Mouse (Mus musculus) hindbrain, embryonic 10.5 days (tissue): Measurements from ENCODE around the gene Cpb2. TPM values are rescaled to one million over a fixed set of nuclear protein-coding genes. Genes with fewer than 3 reads are reported as not detected.

ENCODE experiments used
- DNase-seq: peaks from one replicate; pipeline ENCODE4 v3.0.0-alpha.2; 2017; ENCODE audit warnings: low spot score
- H3K27ac ChIP-seq: fragments of 300-500 bp; sonication (generic); 2 replicates; pipeline ENCODE4 v1.5.1; 2016; ENCODE audit warnings: mild to moderate bottlenecking, moderate library complexity
- H3K27me3 ChIP-seq: fragments of 300-500 bp; sonication (generic); 2 replicates; pipeline ENCODE4 v1.6.1; 2016; ENCODE audit warnings: mild to moderate bottlenecking; ENCODE audit not compliant: poor library complexity, insufficient read depth, severe bottlenecking
- H3K36me3 ChIP-seq: fragments of 300-500 bp; sonication (generic); 2 replicates; pipeline ENCODE4 v1.6.1; 2016; ENCODE audit warnings: mild to moderate bottlenecking, moderate library complexity
- H3K4me1 ChIP-seq: fragments of 300-500 bp; sonication (generic); replicated peaks from 2 replicates; pipeline ENCODE4 v1.6.1; 2016; ENCODE audit warnings: mild to moderate bottlenecking
- H3K4me3 ChIP-seq: fragments of 300-500 bp; sonication (generic); 2 replicates; pipeline ENCODE4 v1.5.1; 2016; ENCODE audit warnings: mild to moderate bottlenecking, moderate library complexity
- H3K9me3 ChIP-seq: fragments of 300-500 bp; sonication (generic); 2 replicates; pipeline ENCODE4 v1.6.1; 2016; ENCODE audit warnings: mild to moderate bottlenecking, moderate library complexity
- WGBS: fragments of 180-500 bp; shearing (Covaris S2); methylation state at CpG from one replicate; pipeline ENCODE4 v1.1.7; 2016; 5-methylcytosine and 5-hydroxymethylcytosine counted together
- polyA plus RNA-seq: library from polyadenylated mRNA; unstranded; fragments of >200 nt; fragmentation: Nextera tagmentation; extraction: Ambion mirVana; gene quantifications from 2 replicates; pipeline ENCODE4 v1.2.1, GENCODE M21; 2016

Cpb2 gene
- not detected in 2 replicates for polyA plus RNA-seq

DNA sequence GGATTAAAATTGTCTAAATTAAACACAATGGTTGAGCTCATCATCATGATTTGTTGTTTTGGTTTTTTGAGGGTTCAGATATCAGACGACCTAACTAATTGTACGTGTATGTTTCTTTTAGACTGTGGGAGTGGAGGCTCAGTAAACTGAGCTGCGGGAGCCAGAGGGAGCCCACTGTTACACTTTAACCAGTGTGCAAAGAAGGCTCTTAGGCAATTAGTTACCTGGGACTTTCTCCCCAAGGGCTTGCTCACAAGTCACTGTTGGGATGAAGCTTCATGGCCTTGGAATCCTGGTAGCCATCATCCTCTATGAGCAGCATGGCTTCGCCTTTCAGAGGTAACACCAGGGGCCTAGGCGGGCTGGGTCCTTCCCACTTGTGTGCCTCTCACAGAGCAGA lies at the start of gene Cpb2:
Gene Cpb2 (plus strand): TSS at position 201 of the 400 bp plus-strand sequence.
- Histone ChIP-seq H3K4me1 (no peaks in the 10 kb centered on the region), H3K36me3 (no peaks in the 10 kb centered on the region), H3K4me3 (no peak within 1 kb of the TSS), H3K9me3 (no peaks in the 10 kb centered on the region), H3K27me3 (no peaks in the 10 kb centered on the region), H3K27ac (no peak within 1 kb of the TSS)
- DNase-seq: no peak
- 89% methylated on average over 5 of the region's 5 CpGs for WGBS

DNA sequence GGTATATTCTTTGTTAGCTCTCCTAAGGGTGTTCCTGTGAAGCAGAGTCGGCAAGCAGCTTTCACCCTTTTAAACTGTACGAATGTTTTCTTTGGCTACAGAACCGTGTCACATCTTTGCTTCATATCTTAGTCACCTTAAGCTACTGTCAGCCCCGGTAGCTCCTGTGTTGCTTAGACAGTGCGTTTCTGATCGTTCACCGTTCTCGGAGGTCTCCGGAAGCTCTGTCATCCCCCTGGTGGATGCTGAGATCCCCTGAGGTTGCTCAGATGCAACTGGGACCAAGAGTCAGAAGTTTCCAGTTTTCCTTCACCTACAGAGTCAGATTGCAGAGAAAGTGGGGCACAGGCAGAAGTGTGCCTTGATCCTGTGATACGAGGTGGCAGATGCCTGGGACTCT lies 49.7 kb upstream of the Cpb2 start:
- Histone ChIP-seq H3K9me3 (no peaks in the 10 kb centered on the region), H3K27ac (no peak overlapping the region), H3K36me3 (no peaks in the 10 kb centered on the region), H3K4me3 (no peak overlapping the region), H3K4me1 (no peaks in the 10 kb centered on the region), H3K27me3 (no peaks in the 10 kb centered on the region)
- DNase-seq: no peak
- 89% methylated on average over 10 of the region's 10 CpGs for WGBS

DNA sequence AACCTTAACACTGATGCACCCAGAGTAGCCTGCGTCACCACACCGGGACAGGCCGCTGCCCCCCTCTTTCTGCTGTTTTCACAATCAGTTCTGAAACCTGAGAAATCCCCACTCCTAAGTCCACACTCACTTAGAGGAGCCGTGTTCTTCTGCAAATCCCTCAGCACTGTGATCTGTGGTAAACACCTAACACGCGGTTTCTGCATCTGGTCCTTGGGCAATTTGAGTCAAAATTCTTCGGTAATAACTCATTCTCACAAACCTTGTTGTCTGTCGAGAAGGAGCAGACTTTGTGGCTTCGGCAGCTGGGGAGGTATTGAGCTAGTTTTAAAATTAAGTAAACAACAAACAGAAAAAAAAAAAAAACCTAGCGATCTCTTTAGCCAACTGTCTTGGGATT lies 49.2 kb upstream of the Cpb2 start:
- H3K9me3 ChIP-seq: no peaks in the 10 kb centered on the region
- WGBS: 89% methylated on average over 10 of the region's 10 CpGs
- no peak overlapping the region for H3K4me3 ChIP-seq
- no peak for DNase-seq
- H3K36me3 ChIP-seq: no peaks in the 10 kb centered on the region
- no peak overlapping the region for H3K27ac ChIP-seq
- H3K4me1 ChIP-seq: no peaks in the 10 kb centered on the region
- no peaks in the 10 kb centered on the region for H3K27me3 ChIP-seq

DNA sequence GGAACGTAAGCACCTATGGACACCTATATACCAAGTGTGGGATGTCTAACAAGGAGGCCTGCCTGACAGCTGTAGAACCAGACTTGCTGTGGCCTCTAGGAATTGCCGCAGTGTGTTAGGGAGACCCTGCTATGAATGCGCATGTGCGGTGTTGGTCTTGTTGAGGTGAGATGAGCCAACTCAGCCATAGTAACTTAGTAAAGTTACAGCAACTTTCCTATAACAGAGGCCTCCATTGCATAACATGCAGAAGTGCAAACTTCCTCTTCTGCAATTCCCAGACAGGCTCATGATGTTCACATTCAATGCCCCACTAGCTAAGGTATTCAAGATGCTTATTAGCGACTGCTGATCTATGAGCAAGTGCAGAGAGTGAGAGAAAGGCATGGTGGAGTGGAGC lies 46.6 kb upstream of the Cpb2 start:
- Histone ChIP-seq H3K4me3 (no peak overlapping the region), H3K36me3 (no peaks in the 10 kb centered on the region), H3K9me3 (no peaks in the 10 kb centered on the region), H3K4me1 (no peaks in the 10 kb centered on the region), H3K27ac (no peak overlapping the region), H3K27me3 (no peaks in the 10 kb centered on the region)
- WGBS: 88% methylated on average over 5 of the region's 5 CpGs
- DNase-seq: no peak

DNA sequence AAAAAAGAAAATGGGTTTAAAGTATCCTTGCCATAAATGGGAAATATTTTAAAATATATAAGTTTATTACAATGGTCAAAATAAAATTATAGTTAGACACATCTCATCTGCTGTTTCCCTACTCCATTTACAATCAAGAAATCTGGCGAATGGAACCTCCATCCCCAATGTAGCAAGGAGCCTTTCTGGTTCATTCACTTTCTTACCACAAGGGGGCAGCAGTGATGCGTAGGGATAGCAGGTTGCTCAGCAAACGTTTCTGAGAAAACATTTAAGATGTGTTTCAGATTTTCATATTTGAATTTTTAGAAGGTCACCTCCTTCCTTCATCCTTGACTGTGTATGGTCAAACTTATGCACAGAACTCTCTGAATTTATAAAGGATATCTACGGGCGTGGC lies 45.1 kb upstream of the Cpb2 start:
- H3K36me3 ChIP-seq: no peaks in the 10 kb centered on the region
- no peak overlapping the region for H3K4me3 ChIP-seq
- no peaks in the 10 kb centered on the region for H3K4me1 ChIP-seq
- peak; percentile 58 for DNase-seq
- H3K27ac ChIP-seq: no peak overlapping the region
- H3K27me3 ChIP-seq: no peaks in the 10 kb centered on the region
- WGBS: 44% methylated on average over 5 of the region's 5 CpGs
- H3K9me3 ChIP-seq: no peaks in the 10 kb centered on the region

DNA sequence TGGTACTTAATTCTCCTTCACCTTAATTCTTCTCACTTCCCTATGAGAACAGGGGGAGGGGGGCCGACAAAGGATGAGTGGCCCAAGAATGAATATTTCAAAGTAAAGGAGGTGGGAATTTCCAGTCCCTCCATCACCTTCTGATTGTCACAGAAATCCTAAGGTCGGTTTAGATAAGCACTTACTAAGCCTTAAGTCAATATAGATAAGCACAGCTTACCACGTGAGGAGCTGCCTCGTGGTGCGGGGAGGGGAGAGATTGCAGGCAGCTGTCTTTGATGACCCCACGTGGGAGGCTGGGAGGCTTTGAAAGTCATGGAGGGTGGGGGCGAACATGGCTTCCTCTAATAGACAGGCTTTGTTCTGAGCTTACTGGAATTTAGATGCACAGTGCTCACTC lies 44.4 kb upstream of the Cpb2 start:
- H3K27ac ChIP-seq: no peak overlapping the region
- H3K4me3 ChIP-seq: no peak overlapping the region
- WGBS: 70% methylated on average over 7 of the region's 7 CpGs
- H3K9me3 ChIP-seq: no peaks in the 10 kb centered on the region
- H3K27me3 ChIP-seq: no peaks in the 10 kb centered on the region
- H3K36me3 ChIP-seq: no peaks in the 10 kb centered on the region
- H3K4me1 ChIP-seq: no peaks in the 10 kb centered on the region
- no peak for DNase-seq

DNA sequence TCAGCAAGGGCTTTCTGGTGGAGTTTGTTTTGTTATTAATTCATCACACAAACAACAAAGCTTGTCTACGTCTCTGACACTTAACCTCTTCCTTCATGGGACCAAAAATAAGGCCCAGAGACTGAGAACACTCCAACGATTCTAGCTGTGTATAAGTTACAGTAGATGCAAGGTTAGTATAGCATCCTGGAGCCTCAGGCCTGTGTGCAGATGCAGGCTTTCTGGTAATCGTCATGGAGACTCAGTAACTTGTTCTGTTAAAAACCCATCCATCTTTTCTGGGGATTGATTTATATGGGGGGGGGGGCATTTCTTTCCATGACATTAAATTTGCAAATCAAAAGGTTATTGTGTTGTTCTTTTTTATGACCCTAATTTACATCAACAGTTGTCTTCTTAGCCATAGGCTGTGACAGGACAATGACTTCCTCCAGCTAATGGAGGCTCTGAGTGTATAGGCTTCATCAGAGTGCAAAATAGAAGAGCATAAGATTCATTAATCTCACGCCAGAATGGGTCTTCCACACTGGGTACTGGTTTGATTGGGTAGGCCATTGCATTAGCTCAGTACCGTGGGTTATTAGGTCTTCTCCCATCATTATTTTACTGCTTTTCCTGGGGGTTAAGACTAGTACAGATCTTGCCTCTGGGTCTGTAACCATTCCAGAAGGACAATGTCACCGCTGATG lies 36.6 kb upstream of the Cpb2 start:
- Histone ChIP-seq H3K27me3 (no peaks in the 10 kb centered on the region), H3K9me3 (no peaks in the 10 kb centered on the region), H3K36me3 (no peaks in the 10 kb centered on the region), H3K4me3 (no peak overlapping the region), H3K27ac (no peak overlapping the region), H3K4me1 (peaks cover 9% of the 10 kb centered on the region; the same call in 1 of the 2 replicates)
- WGBS: 86% methylated on average over 6 of the region's 6 CpGs
- DNase-seq: no peak

DNA sequence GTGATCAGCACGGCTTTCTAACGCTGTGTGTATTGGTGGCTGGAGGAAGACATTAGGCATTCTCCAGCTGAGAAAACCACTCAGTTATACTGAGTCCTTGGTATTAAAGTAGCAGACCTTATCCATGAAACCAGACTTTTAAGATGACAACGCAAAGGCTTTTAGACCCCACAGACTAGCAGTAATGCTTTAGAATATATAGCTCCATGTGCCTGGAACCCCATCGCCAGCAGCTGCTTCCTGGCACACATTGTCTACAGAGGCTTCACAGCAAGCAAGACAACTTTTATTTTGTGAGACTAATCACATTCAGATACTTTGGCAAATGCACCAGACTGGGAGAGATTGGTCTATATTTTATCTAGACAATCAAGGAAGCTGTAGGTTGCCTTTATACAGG lies 35.8 kb upstream of the Cpb2 start:
- no peaks in the 10 kb centered on the region for H3K36me3 ChIP-seq
- no peak overlapping the region for H3K4me3 ChIP-seq
- no peak overlapping the region for H3K27ac ChIP-seq
- DNase-seq: no peak
- 95% methylated on average over 4 of the region's 4 CpGs for WGBS
- H3K9me3 ChIP-seq: no peaks in the 10 kb centered on the region
- peaks cover 9% of the 10 kb centered on the region; the same call in 1 of the 2 replicates for H3K4me1 ChIP-seq
- no peaks in the 10 kb centered on the region for H3K27me3 ChIP-seq

DNA sequence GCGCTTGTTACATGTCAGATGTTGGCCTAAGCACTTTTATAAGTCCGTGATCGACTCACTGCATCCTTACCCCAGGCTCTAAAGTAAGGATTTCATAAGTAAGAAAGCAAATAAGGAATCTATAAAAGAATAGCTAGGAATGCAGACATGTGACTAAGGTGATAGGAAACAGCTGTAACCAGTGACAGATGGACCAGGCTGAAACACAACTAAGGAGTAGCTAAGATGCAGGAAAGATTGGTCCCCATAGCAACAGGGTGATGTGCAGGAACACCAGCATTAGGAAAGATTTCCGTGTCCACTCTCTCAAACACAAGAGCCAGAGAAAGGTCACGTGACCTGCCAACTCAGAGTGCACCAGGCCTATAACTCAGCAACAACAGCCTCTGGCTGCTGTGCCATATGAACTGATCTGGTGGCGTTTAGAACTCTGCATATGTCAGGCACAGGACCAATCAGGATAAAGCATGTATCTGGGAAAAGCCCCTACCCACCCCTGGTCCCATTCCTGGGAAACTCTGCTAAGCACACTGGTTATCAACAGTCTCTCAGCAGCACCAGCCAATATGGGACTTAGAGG lies 33.4 kb upstream of the Cpb2 start:
- Histone ChIP-seq H3K27me3 (no peaks in the 10 kb centered on the region), H3K4me3 (no peak overlapping the region), H3K36me3 (no peaks in the 10 kb centered on the region), H3K4me1 (peaks cover 9% of the 10 kb centered on the region; the same call in 1 of the 2 replicates), H3K9me3 (no peaks in the 10 kb centered on the region), H3K27ac (no peak overlapping the region)
- WGBS: 76% methylated on average over 6 of the region's 6 CpGs
- DNase-seq: no peak

DNA sequence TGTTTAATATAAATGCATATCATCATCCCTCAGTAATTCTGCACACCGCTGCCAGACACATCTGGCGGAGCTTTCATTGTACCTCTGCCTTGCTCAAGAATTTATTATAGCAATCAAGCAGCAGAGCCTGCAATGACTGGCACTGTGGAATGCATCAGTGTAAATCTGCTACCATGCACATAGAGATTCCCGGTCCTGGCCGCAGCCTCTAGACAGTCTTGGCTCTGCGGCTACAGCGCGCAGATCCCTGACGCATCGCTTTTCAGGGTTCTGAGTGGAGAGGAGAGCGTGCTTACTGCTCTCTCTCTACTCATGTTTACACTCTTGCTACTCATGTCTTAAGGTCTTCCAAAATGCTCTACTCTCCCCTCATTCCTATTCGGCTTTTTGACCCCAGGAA lies 28.3 kb upstream of the Cpb2 start:
- no peak for DNase-seq
- Histone ChIP-seq H3K9me3 (no peaks in the 10 kb centered on the region), H3K4me1 (peaks cover under 1% of the 10 kb centered on the region; the same call in 1 of the 2 replicates), H3K27ac (no peak overlapping the region), H3K4me3 (no peak overlapping the region), H3K36me3 (no peaks in the 10 kb centered on the region), H3K27me3 (no peaks in the 10 kb centered on the region)
- WGBS: 93% methylated on average over 11 of the region's 11 CpGs

DNA sequence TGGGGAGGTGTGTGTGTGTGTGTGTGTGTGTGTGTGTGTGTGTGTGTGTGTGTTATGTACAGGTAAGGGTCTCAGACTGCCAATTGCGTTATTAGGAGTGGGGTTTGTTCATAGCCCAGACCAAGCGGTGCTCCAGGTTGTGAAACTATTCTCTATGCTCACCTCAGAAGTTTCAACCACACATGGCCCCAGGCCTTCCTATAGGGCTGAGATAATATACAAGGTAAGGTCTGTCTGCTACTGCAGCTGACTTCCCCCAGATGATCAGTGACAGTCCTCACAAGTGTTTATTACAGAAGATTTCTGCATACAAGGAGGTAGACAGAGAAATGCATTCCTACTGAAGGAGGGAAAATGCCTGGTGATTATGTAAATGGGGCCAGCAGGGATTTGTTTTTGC lies 23.2 kb upstream of the Cpb2 start:
- Histone ChIP-seq H3K9me3 (no peaks in the 10 kb centered on the region), H3K36me3 (no peaks in the 10 kb centered on the region), H3K27me3 (no peaks in the 10 kb centered on the region), H3K4me3 (no peak overlapping the region), H3K27ac (no peak overlapping the region; the same call in 1 of the 2 replicates), H3K4me1 (peaks cover 9% of the 10 kb centered on the region)
- 94% methylated on average over 2 of the region's 2 CpGs for WGBS
- DNase-seq: no peak

DNA sequence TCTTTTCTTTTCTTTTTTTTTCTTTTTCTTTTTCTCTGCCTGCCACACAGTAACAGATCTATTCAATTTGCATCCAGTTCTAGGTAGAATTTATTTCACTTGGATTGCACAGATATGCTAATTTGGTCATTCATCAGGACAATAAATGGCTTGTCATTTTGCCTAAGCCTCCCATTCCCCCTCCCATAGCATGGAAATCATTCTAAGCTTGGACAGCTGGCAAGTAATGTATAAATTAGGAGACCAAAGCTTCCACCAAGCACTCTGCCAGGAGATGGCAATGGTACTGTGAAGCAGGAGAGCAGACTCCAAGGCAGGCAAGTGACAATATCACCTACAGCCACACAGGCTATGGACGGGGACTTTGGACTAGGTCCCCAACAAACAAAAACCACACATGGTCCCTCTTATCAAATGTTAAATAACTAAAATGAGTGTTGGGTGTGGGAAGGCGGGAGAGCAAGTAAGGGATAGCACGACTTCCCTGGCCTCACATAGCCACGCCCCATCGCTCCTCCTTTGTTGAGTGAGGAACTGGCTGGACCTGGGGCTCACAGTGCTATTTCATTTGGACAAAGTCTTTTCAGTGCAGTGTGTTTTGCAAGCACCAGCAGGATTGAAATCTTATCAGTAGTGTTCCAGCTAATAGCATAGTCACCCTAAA lies 22.7 kb upstream of the Cpb2 start:
- no peak for DNase-seq
- Histone ChIP-seq H3K9me3 (no peaks in the 10 kb centered on the region), H3K27me3 (no peaks in the 10 kb centered on the region), H3K27ac (0 out of 2 replicates have a peak overlapping the region, but pooled peaks have one; percentile 8), H3K36me3 (no peaks in the 10 kb centered on the region), H3K4me1 (peaks cover 9% of the 10 kb centered on the region), H3K4me3 (no peak overlapping the region)
- WGBS: 75% methylated on average over 5 of the region's 5 CpGs

DNA sequence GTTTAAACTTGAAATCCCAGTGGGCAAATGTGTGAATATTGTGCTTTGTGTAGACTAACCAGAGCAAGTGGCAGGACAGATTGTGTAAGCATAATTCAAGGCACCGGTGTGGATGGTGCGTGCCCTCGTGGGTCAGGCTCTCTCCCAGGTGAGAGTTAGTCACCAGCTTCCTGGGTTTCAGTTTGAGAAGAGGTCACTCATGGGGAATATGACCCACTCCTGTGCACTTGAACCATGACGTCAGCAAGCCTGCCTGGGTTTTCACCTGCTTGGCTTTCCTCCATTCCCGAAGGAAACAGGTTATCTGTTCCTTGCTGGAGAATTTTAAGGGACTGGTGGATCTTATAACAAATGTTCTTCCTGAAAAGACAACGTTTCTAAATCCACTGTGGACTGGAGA lies 19.7 kb upstream of the Cpb2 start:
- H3K4me1 ChIP-seq: peaks cover 9% of the 10 kb centered on the region
- H3K27ac ChIP-seq: no peak overlapping the region
- no peak overlapping the region for H3K4me3 ChIP-seq
- no peak for DNase-seq
- WGBS: 88% methylated on average over 6 of the region's 6 CpGs
- no peaks in the 10 kb centered on the region for H3K9me3 ChIP-seq
- H3K27me3 ChIP-seq: no peaks in the 10 kb centered on the region
- H3K36me3 ChIP-seq: no peaks in the 10 kb centered on the region
